Mouse (Mus musculus): Measurements from ENCODE around the gene Csnk1e. TPM values are rescaled to one million over a fixed set of nuclear protein-coding genes. Genes with fewer than 3 reads are reported as not detected.
A peak's percentile ranks its signal among the peaks of the same experiment; 100 is the strongest.

Csnk1e gene
- total RNA-seq, 4 experiments from 2014 or later, result 49.3 to 64.6 (median 56.6) TPM

- DNase-seq (ENCODE audit: low spot score), result no peak
Observed at GRCm38 (mm10) chr15:79395281-79395680, 60.1 kb downstream of the Csnk1e start.

- no peak for DNase-seq (ENCODE audit: low spot score)
Observed at GRCm38 (mm10) chr15:79394842-79395241, 60.5 kb downstream of the Csnk1e start.

- DNase-seq (ENCODE audit: low spot score), result no peak
Observed at GRCm38 (mm10) chr15:79393101-79393500, 62.3 kb downstream of the Csnk1e start.

- no peak for DNase-seq (ENCODE audit: low spot score)
Observed at GRCm38 (mm10) chr15:79392527-79392926, 62.8 kb downstream of the Csnk1e start.

- DNase-seq (ENCODE audit: low spot score), result peak; percentile 78
Observed at GRCm38 (mm10) chr15:79391447-79392093, 63.8 kb downstream of the Csnk1e start.

GRCm38 (mm10) chr15:79390434-79390833 is 64.9 kb downstream of the Csnk1e start:
- DNase-seq (ENCODE audit: low spot score), result no peak

GRCm38 (mm10) chr15:79388171-79388570 is 67.2 kb downstream of the Csnk1e start:
- DNase-seq (ENCODE audit: low spot score), result no peak

- DNase-seq (ENCODE audit: low spot score), result no peak
Observed at GRCm38 (mm10) chr15:79387611-79388010, 67.8 kb downstream of the Csnk1e start.

GRCm38 (mm10) chr15:79387081-79387480 is 68.3 kb downstream of the Csnk1e start:
- DNase-seq (ENCODE audit: low spot score), result no peak

- no peak for DNase-seq (ENCODE audit: low spot score)
Observed at GRCm38 (mm10) chr15:79381644-79382043, 73.7 kb downstream of the Csnk1e start.

- peak; percentile 73 for DNase-seq (ENCODE audit: low spot score)
Observed at GRCm38 (mm10) chr15:79380468-79381444, 74.6 kb downstream of the Csnk1e start.

GRCm38 (mm10) chr15:79379658-79380057 is 75.7 kb downstream of the Csnk1e start:
- no peak for DNase-seq (ENCODE audit: low spot score)

- DNase-seq (ENCODE audit: low spot score), result no peak
Observed at GRCm38 (mm10) chr15:79378608-79379007, 76.8 kb downstream of the Csnk1e start.

GRCm38 (mm10) chr15:79377681-79378080 is 77.7 kb downstream of the Csnk1e start:
- peak; percentile 91 for DNase-seq (ENCODE audit: low spot score)

- DNase-seq (ENCODE audit: low spot score), result no peak
Observed at GRCm38 (mm10) chr15:79374760-79375159, 80.6 kb downstream of the Csnk1e start.

- no peak for DNase-seq (ENCODE audit: low spot score)
Observed at GRCm38 (mm10) chr15:79370281-79370843, 85.0 kb downstream of the Csnk1e start.

- no peak for DNase-seq (ENCODE audit: low spot score)
Observed at GRCm38 (mm10) chr15:79369452-79370280, 85.7 kb downstream of the Csnk1e start.

- DNase-seq (ENCODE audit: low spot score), result no peak
Observed at GRCm38 (mm10) chr15:79368861-79369440, 86.4 kb downstream of the Csnk1e start.

- peak; percentile 82 for DNase-seq (ENCODE audit: low spot score)
Observed at GRCm38 (mm10) chr15:79368313-79368811, 87.0 kb downstream of the Csnk1e start.

Data from heart, adult 8-10 months (tissue).